Mouse (Mus musculus): Measurements from ENCODE around the gene Cd33.

- TF ChIP-seq POLR2A (IDR thresholded peaks at IDR 0.05; ENCODE audit: insufficient read depth, low read depth, low read length) (no peak), CTCF (IDR thresholded peaks at IDR 0.05) (no peak), EP300 (IDR thresholded peaks at IDR 0.05; ENCODE audit: insufficient read depth, low read depth, low read length) (no peak)
These were observed 18.4 kb upstream of the Cd33 start for GRCm38 (mm10) chr7:43562651-43563070.
